Mouse (Mus musculus): ENCODE results near the gene Ptpn12.

GRCm38 (mm10) chr5:21047114-21047513 is 8.6 kb downstream of the Ptpn12 start:
- TF ChIP-seq EP300 (IDR thresholded peaks at IDR 0.05; ENCODE audit: low read depth), result no peak
- no peak for TF ChIP-seq CTCF (IDR thresholded peaks at IDR 0.05; ENCODE audit: low read depth)

Measured in heart, postnatal 0 days (tissue).